Mouse (Mus musculus) macrophage (primary cell): Measurements from ENCODE around the gene Tulp2. TPM values are rescaled to one million over a fixed set of nuclear protein-coding genes. Genes with fewer than 3 reads are reported as not detected.
A peak's percentile ranks its signal among the peaks of the same experiment; 100 is the strongest.
"Not testable (repeated sequence)": the region's sequence is repeated elsewhere in the genome, so short reads cannot be mapped to it uniquely, and the experiment has no call there.

Source experiments
- H3K27ac ChIP-seq: fragments of 350-480 bp; formaldehyde crosslinking; 2 replicates; pipeline ENCODE4 v1.9.0; 2021
- H3K36me3 ChIP-seq: fragments of 350-480 bp; formaldehyde crosslinking; 2 replicates; pipeline ENCODE4 v1.9.0; 2021; ENCODE audit errors: inconsistent target
- H3K4me3 ChIP-seq: fragments of 350-480 bp; formaldehyde crosslinking; 2 replicates; pipeline ENCODE4 v1.9.0; 2021; ENCODE audit errors: inconsistent target
- H3K79me2 ChIP-seq: fragments of 350-480 bp; formaldehyde crosslinking; 2 replicates; pipeline ENCODE4 v1.9.0; 2021; ENCODE audit errors: inconsistent target
- WGBS: methylation state at CpG from one replicate; pipeline ENCODE4 v1.1.7; 2026; ENCODE audit warnings: inconsistent platforms; ENCODE audit not compliant: missing documents; 5-methylcytosine and 5-hydroxymethylcytosine counted together
- polyA plus RNA-seq: library from polyadenylated mRNA; stranded (reverse); fragments of 250-400 nt; gene quantifications from 3 replicates; pipeline ENCODE4 v1.2.4, GENCODE M21; 2018; ENCODE audit warnings: inconsistent platforms

Tulp2 gene
- polyA plus RNA-seq, 1 experiment from 2014 or later = not detected

- no peaks in the 10 kb centered on the region for H3K36me3 ChIP-seq
- peak overlapping the region; percentile 99; the same call in 1 of the 2 replicates for H3K4me3 ChIP-seq
- peak overlapping the region; percentile 96 for H3K27ac ChIP-seq
- peaks cover 32% of the 10 kb centered on the region for H3K79me2 ChIP-seq
- WGBS = 83% methylated on average over 13 of the region's 13 CpGs
These were observed 25.6 kb upstream of the Tulp2 start for GRCm38 (mm10) chr7:45455932-45456696.

DNA sequence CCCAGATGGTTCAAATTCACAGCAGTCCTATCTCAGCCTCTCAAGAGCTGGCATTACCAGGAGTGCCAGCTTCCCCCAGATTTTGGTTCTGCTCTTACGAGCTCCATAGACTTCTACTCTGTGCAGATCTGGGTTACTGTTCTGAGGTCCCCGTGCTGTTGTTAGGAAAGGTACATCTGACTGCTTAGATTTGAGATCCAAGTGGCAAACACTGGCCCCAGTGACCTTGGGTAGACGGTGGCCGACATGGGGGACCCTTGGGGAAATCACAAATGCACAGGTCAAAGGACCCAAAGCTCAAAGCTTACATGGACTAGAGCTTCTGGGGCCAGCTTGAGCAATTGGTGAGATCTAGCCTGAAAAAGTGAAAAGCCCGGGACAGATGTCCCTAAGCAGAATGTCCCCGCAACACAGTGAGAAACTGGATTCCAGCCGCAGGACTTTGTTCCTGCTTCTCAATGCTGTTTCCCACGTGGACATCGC is 24.9 kb upstream of the Tulp2 start:
- Histone ChIP-seq H3K36me3 (peaks cover 3% of the 10 kb centered on the region; the same call in 1 of the 2 replicates), H3K79me2 (peaks cover 36% of the 10 kb centered on the region), H3K4me3 (peak overlapping the region; percentile 99), H3K27ac (peak overlapping the region; percentile 96)
- WGBS = 42% methylated on average over 9 of the region's 9 CpGs

- Histone ChIP-seq H3K4me3 (peak overlapping the region; percentile 99), H3K27ac (peak overlapping the region; percentile 96), H3K79me2 (peaks cover 43% of the 10 kb centered on the region), H3K36me3 (peaks cover 10% of the 10 kb centered on the region; the same call in 1 of the 2 replicates)
- 1% methylated on average over 7 of the region's 10 CpGs for WGBS
These were observed 24.2 kb upstream of the Tulp2 start for GRCm38 (mm10) chr7:45457204-45458060.

DNA sequence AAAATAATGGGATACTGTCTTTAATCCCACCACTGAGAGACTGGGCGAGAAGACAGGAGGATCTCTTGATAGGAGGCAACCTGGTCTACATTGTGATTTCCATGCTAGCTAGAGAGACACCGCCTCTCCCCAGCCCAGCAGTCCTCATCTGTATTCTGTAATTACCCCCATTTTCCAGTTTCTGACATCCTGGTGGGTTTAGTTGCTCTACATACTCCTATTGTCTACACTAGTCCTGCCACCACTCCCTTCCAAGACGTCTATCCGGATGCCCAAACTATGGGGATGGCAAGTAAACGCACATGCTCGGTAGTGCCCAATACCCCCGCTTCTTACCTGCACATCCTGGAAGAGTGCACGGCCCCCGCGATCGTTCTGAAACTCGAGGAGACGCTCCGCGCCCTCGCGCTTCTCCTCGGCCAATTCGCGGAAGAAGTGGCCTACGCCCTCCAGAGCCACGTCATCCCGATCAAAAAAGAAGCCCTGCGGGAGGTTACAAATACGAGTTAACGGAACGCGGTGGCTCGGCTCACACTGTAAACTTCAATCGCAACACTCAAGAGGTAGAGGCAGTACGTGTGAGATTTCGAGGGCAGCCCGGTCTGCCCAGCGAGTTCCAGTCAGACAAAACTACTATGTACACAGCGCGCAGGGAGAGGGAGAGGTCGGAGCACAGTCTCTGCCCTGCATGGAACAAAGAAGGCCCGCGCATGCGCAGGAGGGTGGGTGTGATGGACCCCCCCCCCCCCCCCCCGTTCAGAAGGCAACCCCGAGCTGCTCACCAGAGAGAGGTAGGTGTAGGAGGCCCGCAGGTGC is 22.7 kb upstream of the Tulp2 start:
- Histone ChIP-seq H3K4me3 (peak overlapping the region; percentile 99), H3K79me2 (peaks cover 58% of the 10 kb centered on the region), H3K27ac (peak overlapping the region; percentile 96), H3K36me3 (peaks cover 21% of the 10 kb centered on the region; the same call in 1 of the 2 replicates)
- 1% methylated on average over 41 of the region's 43 CpGs for WGBS

GRCm38 (mm10) chr7:45459564-45460140 is 22.0 kb upstream of the Tulp2 start, which contains the start of gene Ftl1:
Ftl1 (minus strand) TSS chr7:45459884.
- 3% methylated on average over 20 of the region's 37 CpGs for WGBS
- Histone ChIP-seq H3K79me2 (peaks cover 65% of the 10 kb centered on the region), H3K4me3 (peak within 1 kb of the TSS; percentile 99), H3K36me3 (peaks cover 28% of the 10 kb centered on the region; the same call in 1 of the 2 replicates), H3K27ac (peak within 1 kb of the TSS; percentile 100)

DNA sequence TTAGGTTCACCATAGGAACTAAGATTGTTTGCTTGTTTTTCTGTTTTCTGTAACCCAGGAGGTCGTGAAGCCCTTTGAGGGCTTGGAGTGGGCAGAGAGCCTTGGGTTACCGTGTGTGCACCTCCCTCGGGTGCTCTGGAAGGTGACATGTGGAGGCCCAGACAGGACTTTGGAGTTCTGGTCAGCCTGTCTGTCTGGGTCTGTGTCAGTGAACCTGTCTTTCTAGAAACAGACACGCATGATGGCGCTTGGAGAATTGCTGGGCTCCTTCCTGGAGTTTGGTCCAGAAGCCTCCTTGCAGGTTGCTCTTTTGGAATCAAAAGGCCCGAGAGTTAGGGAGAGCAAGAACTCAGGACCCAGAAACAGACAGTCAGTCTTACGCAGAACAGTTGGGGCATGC is 21.3 kb upstream of the Tulp2 start:
- Histone ChIP-seq H3K4me3 (peak overlapping the region; percentile 33), H3K79me2 (peaks cover 72% of the 10 kb centered on the region), H3K27ac (peak overlapping the region; percentile 100), H3K36me3 (peaks cover 33% of the 10 kb centered on the region; the same call in 1 of the 2 replicates)
- 36% methylated on average over 7 of the region's 7 CpGs for WGBS

- 0% methylated on average over 13 of the region's 13 CpGs for WGBS
- Histone ChIP-seq H3K4me3 (peak overlapping the region; percentile 33; the same call in 1 of the 2 replicates), H3K36me3 (peaks cover 33% of the 10 kb centered on the region; the same call in 1 of the 2 replicates)
These were observed 20.8 kb upstream of the Tulp2 start for GRCm38 (mm10) chr7:45460860-45461314.

GRCm38 (mm10) chr7:45461326-45461725 is 20.4 kb upstream of the Tulp2 start:
- Histone ChIP-seq H3K79me2 (peaks cover 82% of the 10 kb centered on the region), H3K27ac (peak overlapping the region; percentile 100), H3K4me3 (no peak overlapping the region), H3K36me3 (peaks cover 33% of the 10 kb centered on the region; the same call in 1 of the 2 replicates)
- 100% methylated on average over 1 of the region's 5 CpGs for WGBS

More at GRCm38 (mm10) chr7:45460860-45461314, 20.8 kb upstream of the Tulp2 start:
- Histone ChIP-seq H3K79me2 (peaks cover 78% of the 10 kb centered on the region), H3K27ac (peak overlapping the region; percentile 100)

GRCm38 (mm10) chr7:45461781-45462180 is 19.9 kb upstream of the Tulp2 start:
- H3K79me2 ChIP-seq = peaks cover 83% of the 10 kb centered on the region
- WGBS = 95% methylated on average over 3 of the region's 4 CpGs
- peaks cover 33% of the 10 kb centered on the region; the same call in 1 of the 2 replicates for H3K36me3 ChIP-seq
- peak overlapping the region; percentile 100 for H3K27ac ChIP-seq
- no peak overlapping the region for H3K4me3 ChIP-seq

GRCm38 (mm10) chr7:45462325-45462724 is 19.4 kb upstream of the Tulp2 start:
- H3K79me2 ChIP-seq = peaks cover 83% of the 10 kb centered on the region
- 96% methylated on average over 4 of the region's 4 CpGs for WGBS
- H3K27ac ChIP-seq = peak overlapping the region; percentile 100; the same call in 1 of the 2 replicates
- peaks cover 33% of the 10 kb centered on the region; the same call in 1 of the 2 replicates for H3K36me3 ChIP-seq
- H3K4me3 ChIP-seq = no peak overlapping the region

DNA sequence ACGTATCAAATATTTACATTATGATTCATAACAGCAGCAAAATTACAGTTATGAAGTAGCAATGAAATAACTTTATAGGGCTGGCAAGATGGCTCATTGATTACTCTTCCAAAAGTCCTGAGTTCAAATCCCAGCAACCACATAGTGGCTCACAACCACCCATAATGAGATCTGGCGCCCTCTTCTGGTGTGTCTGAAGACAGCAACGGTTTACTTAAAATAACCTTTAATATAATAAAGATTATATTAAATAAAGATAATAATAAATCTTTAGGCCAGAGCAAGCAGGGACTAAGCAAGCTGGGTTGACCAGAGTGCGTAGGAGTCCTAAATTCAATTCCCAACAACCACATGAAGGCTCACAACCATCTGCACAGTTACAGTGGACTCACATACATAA is 18.8 kb upstream of the Tulp2 start:
- WGBS = 68% methylated on average over 3 of the region's 4 CpGs
- peaks cover 33% of the 10 kb centered on the region; the same call in 1 of the 2 replicates for H3K36me3 ChIP-seq
- H3K4me3 ChIP-seq, H3K27ac ChIP-seq: not testable (repeated sequence)
- peaks cover 78% of the 10 kb centered on the region for H3K79me2 ChIP-seq

- Histone ChIP-seq H3K36me3 (peaks cover 33% of the 10 kb centered on the region; the same call in 1 of the 2 replicates), H3K27ac (0 out of 2 replicates have a peak overlapping the region, but pooled peaks have one; percentile 19), H3K79me2 (peaks cover 65% of the 10 kb centered on the region), H3K4me3 (no peak overlapping the region; the same call in 1 of the 2 replicates)
- 97% methylated on average over 7 of the region's 7 CpGs for WGBS
These were observed 17.5 kb upstream of the Tulp2 start for GRCm38 (mm10) chr7:45463987-45464778.
